Mouse (Mus musculus): Measurements from ENCODE around the gene Qars. TPM values are rescaled to one million over a fixed set of nuclear protein-coding genes. Genes with fewer than 3 reads are reported as not detected.

Qars gene
- total RNA-seq, 2 experiments from 2014 or later: 144 to 180 TPM

GRCm38 (mm10) chr9:108485301-108485875 is 22.1 kb upstream of the Qars start:
- DNase-seq (ENCODE audit: low spot score in 2 of 2): peak in 1 of 2 experiments; percentile 19

GRCm38 (mm10) chr9:108486973-108487530 is 20.5 kb upstream of the Qars start:
- peak in 1 of 2 experiments; percentile 20 for DNase-seq (ENCODE audit: low spot score in 2 of 2)

DNA sequence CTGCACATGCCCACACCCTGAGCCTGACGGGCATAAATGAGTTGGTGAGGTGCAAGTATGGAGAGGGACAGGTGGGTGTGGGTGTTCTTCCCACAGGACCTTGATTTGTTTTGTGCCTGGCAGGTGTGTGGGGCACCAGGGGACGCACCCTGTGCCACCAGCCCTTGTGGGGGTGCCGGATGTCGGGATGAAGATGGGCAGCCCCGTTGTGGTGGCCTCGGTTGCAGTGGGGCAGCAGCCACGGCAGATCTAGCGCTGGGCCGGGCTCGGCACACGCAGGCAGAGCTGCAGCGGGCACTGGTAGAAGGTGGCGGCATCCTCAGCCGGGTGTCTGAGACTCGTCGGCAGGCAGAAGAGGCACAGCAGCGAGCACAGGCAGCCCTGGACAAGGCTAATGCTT is 19.1 kb upstream of the Qars start:
- DNase-seq (ENCODE audit: low spot score in 2 of 2): peak in 1 of 2 experiments; percentile 20

- peak in 1 of 2 experiments; percentile 29 for DNase-seq (ENCODE audit: low spot score in 2 of 2)
These were observed 18.3 kb upstream of the Qars start for GRCm38 (mm10) chr9:108489215-108489614.

DNA sequence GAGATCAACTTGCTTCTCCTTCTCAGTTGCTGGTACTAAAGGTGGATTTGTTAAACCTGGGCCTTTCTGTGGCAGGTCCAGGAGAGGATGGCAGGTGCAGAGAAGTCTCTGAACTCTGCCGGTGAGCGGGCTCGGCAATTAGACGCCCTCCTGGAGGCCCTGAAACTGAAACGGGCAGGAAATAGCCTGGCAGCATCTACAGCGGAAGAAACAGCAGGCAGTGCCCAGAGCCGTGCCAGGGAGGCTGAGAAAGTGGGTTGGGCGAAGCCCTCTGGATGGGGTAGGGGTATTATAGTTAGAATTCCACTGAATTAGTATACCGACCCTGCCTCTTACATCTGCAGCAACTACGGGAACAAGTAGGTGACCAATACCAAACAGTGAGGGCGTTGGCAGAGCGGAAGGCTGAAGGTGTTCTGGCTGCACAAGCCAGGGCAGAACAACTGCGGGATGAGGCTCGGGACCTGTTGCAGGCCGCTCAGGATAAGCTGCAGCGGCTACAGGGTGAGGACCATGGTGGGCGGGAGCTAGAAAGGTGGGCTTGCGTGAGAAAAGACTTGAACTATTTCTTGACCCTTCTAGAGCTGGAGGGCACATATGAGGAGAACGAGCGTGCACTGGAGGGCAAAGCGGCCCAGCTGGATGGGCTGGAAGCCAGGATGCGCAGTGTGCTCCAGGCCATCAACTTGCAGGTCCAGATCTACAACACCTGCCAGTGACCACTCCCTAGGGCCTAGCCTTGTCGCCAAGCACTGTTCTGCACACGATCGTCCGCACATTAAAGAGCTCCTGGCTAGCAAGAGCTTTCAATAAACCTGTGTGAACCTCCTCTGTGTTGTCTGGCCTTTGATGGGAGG is 17.6 kb upstream of the Qars start:
- DNase-seq (ENCODE audit: low spot score in 2 of 2): peak in 1 of 2 experiments; percentile 33

DNA sequence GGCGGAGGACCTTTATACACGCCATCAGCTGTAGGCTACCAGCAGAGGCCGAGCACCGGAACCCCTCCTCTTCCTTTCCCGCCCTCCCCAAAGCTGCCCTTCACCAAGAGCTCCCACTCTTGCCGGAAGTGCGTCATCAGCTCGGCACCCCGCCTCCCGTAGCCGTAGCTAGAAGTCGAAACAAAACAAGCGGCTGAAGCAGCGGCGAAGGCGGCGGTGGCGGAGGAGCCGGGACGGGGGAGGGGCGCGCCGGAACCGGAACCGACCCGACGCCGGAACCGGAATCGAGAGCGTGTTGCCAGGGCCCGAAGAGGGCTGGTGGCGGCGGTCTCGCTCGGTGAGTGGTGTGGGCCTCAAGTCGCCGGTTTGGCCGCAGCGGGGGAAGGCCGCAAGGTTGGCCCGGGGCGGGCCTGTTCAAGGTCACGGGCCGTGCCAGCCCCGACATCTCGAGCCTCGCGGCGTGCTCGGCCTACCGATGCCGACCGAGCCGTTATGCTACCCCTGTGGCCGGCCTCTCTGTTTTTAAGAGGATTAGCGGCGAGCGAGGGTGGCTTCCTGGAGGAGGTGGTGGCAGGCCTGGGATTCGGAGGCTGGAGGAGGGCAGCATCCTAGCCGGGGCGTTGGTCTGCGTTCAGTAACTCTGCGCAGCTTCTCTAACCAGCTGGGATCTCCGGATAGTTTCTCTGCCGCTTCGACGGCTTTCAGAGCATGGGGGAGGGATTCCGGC is 16.8 kb upstream of the Qars start, which contains the start of gene Usp19:
TSS of gene Usp19 (plus strand) at position 44 of the 727 bp plus-strand sequence.
- DNase-seq (ENCODE audit: low spot score in 2 of 2): peak; percentile 91 to 92

- no peak for DNase-seq (ENCODE audit: low spot score in 2 of 2)
These were observed 16.3 kb upstream of the Qars start for GRCm38 (mm10) chr9:108491286-108491580.

- peak; percentile 63 for DNase-seq (ENCODE audit: low spot score in 2 of 2)
These were observed 15.3 kb upstream of the Qars start for GRCm38 (mm10) chr9:108492043-108492750.

- DNase-seq (ENCODE audit: low spot score in 2 of 2): no peak
These were observed 14.3 kb upstream of the Qars start for GRCm38 (mm10) chr9:108493246-108493645.

DNA sequence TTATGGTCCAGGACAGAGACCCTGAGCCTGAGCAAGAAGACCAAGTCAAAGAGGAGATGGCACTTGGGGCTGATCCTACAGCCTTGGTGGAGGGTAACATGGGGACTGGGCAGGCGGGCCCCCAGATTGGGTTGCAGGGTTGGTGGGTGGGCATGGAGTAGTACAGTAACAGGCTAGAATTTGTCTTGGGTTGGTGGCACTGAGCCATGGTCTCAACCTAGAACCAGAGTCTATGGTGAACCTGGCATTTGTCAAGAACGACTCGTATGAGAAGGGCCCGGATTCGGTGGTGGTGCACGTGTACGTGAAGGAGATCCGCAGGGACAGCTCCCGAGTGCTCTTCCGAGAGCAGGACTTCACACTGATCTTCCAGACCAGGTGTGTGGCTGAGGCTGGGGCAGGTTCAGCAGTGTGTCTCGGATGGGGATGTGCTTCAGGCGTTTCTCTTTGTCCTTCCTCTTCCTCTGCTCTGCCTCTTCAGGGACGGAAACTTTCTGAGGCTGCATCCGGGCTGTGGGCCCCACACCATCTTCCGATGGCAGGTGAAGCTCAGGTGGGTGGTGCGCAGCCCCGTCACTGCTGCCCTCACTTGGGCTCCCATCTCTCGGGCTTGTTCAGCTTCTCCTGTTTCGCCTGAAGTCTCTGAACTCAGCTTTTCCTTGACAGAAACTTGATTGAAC is 13.2 kb upstream of the Qars start:
- DNase-seq (ENCODE audit: low spot score in 2 of 2): no peak

DNA sequence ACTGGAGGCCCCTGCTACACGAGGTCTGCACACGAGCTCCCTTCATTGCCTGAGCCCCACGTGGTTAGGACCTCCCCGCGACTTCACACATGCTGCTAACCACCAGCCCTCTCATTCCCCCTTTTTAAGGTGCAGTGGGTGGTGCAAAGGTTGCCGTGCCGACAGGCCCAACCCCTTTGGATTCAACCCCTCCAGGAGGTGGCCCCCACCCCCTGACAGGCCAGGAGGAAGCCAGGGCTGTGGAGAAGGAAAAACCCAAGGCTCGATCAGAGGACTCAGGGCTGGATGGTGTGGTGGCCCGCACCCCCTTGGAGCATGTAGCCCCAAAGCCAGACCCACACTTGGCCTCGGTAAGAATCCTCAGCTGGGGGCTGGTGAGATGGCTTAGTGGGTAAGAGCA is 12.6 kb upstream of the Qars start:
- peak in 1 of 2 experiments; percentile 20 for DNase-seq (ENCODE audit: low spot score in 2 of 2)

- DNase-seq (ENCODE audit: low spot score in 2 of 2): no peak
These were observed 8.3 kb upstream of the Qars start for GRCm38 (mm10) chr9:108499231-108499630.

DNA sequence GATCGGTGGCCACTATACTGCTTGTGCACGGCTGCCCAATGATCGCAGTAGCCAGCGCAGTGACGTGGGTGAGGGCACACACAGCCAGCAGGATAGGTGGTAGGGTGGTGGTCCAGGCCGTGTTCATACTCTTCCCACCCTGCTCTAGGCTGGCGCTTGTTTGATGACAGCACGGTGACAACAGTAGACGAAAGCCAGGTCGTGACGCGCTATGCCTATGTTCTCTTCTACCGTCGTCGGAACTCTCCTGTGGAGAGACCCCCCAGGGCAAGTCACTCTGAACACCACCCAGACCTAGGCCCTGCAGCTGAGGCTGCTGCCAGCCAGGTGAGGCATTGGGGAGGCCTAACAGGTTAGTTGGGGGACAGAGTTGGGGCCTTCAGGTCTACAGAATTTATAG is 7.6 kb upstream of the Qars start:
- DNase-seq (ENCODE audit: low spot score in 2 of 2): no peak

DNA sequence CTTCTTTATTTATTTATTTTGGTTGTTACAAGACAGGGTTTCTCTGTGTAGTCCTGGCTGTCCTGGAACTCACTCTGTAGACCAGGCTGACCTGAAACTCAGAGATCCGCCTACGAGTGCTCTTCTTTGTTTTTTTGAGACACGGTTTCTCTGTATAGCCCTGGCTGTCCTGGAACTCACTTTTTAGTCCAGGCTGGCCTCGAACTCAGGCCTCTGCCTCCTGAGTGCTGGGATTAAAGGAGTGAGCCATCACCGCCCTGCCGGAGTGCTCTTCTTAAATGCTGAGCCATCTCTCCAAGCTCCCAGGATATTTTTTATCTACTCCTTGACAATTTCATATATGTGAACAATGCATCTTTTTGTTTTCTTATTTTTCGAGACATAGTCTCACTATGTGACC is 605 bp upstream of the Qars start:
- no peak for DNase-seq (ENCODE audit: low spot score in 2 of 2)

DNA sequence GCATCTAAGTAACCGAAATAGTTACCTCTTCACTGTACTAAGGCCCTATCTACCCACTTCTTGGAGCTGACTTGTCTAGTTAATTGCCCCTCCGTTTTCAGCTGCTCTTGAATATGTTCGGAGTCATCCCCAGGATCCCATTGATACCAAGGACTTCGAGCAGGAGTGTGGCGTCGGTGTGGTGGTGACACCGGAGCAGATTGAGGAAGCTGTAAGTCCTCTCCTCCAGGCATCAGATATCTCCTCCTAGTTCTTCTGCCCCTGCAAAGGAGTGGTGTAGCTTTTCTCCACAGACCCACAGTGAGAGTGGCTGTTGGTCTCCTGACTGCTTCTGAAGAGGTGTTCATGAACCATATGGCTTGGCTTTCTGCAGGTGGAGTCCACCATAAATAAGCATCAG is 1.3 kb downstream of the Qars start:
- no peak for DNase-seq (ENCODE audit: low spot score in 2 of 2)

DNA sequence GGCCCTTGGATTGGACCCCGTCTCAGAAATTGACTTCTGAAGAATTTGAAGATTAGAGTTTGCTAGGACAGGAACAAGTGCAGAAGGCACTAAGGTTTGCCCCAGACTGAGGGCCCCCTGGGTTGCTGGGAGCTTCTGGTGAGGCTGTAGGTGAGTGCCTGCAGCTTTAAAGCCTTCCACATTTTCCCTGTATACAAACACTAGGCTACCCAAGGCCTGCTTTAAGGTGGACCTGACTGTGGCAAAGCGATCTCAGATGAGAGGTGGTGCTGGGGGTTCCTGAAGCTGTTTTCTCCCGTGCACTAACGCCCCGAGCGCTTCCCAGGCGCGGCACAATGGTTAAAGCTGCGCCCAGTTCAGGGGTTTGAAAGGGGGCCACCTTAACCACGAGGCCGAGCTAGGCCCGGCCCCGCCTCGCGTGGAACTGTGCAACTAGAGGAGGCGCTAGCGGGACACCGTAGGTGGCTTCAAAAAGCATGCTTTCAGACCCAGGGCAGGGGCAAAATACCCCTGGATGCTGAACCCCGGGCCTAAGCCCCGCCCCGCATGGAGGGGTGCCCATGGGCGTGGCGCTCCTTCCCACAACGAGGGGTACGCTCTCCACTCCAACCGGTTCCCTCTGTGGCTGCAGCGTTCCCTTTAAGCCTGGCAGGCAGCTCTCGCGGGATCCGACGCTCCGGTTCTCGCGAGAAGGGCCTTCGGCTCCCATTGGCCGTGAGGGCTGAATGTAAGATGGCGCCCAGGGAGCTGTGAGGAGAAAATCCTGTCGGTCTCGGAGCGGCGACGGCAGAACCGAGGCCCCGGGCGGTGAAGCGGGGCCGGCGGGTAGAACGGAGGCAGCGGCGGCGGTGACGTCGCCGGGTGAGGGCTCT is 9.1 kb downstream of the Qars start, which contains the start of gene Qrich1:
TSS of gene Qrich1 (plus strand) at position 427 of the 872 bp plus-strand sequence.
- peak; percentile 88 to 93 for DNase-seq (ENCODE audit: low spot score in 2 of 2)

DNA sequence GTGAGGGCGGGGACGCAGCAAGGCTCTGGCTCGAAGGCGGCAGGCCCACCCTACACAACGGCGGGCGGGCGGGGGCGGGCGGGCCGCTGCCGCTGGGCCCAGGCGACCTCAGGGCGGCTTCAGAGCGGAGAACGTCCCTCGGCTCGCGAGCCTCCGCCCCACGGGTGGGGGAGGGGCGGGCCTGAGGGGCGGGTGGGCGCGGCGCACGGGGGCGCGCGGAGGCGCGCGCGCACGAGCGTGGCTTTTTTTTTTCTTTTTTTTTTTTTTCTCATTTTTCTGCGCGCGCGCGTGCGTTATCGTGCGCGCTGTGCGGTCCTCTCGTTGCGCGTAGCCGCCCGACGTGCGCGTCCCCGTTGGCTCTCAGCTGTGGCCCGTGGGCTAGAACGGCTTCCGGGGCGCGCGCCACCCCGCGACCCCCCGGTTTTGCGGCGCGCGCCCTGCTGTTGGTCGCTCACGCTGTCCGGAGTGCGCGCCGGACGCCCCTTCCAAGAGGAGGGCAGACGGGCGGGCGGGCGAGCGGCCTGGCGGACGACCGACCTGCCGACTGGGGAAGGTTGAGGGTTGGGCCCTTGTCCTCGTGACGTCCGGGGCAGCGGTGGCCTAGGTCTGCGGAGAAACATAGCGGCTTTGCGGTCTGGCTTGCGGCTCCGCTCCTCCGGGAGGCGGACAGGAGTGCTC is 9.9 kb downstream of the Qars start:
- DNase-seq (ENCODE audit: low spot score in 2 of 2): peak; percentile 76 to 77

DNA sequence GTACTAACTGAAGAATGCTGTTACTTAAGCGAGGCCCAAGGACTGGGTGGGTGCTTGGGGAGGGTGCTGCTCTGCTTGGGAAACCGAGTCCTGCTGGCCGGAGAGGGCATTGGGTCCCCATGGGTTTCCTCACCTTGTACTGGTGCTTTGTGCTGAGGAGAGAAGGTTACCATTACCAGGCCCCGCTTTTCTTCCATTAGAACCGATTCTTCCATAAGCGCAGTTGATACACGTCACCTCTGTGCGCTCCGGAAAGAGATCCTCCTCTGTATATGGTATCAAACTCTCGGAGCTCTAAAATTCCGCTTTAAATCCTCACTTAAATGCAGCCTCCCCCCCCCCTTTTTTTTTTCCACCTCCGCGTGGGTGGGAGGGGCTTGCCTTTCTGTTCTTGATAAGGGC is 10.4 kb downstream of the Qars start:
- DNase-seq (ENCODE audit: low spot score in 2 of 2): no peak

DNA sequence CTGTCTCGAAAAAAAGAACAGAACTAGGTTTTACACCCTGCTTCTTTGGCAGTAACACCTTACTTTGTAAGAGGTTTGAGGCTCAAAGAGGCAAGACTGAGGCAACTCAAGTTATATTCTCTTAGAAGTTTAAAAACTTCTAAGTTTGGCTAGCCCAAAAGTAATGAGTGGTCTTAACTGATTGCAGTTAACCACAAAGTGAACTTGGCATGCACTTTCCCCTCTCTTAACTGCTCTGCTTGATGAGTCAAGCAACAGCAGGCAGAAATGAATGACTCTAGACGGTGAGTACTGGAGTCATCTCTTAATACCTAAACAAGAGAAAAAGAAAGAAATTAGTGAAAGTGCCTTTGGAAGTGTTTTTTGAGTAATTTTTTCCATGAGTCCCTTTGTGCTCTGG is 14.1 kb downstream of the Qars start:
- DNase-seq (ENCODE audit: low spot score in 2 of 2): no peak

Measured in adrenal gland, adult 18-20 months (tissue).